13 mouse cellular contexts compared by ENCODE assay signal in the genomic region with DNA sequence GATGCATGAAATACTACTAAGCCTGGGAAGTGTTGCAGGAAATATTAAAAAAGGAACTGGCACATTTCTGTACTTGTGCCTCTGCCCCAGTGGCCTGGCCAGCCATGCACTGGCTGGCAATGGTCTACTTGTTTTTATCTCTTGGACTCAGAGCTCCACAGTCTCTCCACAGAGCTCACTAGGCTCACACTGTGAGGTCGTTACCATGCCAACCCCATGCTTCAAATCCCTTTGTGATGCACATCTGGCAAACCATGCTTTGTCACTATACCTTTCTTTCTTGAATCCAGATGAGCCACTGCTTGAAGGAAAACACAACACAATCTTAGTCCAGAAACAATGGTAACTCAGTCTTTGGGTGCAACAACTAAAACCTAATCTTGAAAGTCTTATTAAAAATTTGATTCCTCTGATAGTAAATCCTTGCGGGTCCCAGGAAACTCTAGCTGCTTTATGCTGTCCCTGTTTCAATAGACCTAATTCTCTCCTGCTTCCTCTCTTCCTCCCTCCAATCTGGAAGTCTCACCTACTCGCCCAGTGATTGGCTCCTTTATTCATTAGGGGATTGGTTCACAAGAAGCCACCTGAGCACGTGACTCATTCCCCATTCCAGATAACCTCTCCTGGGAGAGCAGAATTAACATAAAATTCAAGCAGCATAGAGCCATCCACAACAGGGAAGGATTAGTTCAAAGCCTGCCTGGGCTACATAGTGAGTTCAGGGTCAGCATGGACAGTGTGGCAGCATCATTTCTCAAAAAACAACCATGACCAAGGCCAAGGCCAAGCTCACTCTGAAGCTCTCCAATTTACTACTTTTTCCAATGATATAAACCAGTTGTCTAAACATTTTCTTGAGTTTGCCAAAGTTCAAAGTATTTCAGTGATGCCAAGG.
A peak's percentile ranks its signal among the peaks of the same experiment; 100 is the strongest.
DNase-seq lines count a peak whose midpoint lies in the region; ATAC-seq and TF ChIP-seq lines count a peak whose summit lies in the region.
"Had no signal": no experiment of that assay in that cellular context is flagged by ENCODE, and none has a peak within 500 bp of the region (broad histone marks: within the 10 kb centered on the region; RNA-seq: fewer than 3 reads in every experiment).

No protein-coding gene starts in this region.

- no peak overlapping the region for H3K27ac ChIP-seq in hindbrain, embryonic 10.5 days
- no peak overlapping the region for H3K27ac ChIP-seq in hindbrain, embryonic 16.5 days (ENCODE audit: low read depth, low read length)
- no peak overlapping the region for H3K27ac ChIP-seq in neural tube, embryonic 14.5 days (ENCODE audit: low read depth, low read length)
- H3K27ac ChIP-seq in gastrocnemius, adult 2 months = no peak overlapping the region
- H3K27ac ChIP-seq: heart, embryonic 13.5 days; liver, embryonic 13.5 days had no signal

- intact Hi-C loops in gastrocnemius, adult 2 months (cut with DNase I) = no loop called here

- H3K27me3 ChIP-seq in hindbrain, embryonic 10.5 days (ENCODE audit: insufficient read depth, poor library complexity, severe bottlenecking) = no peaks in the 10 kb centered on the region
- H3K27me3 ChIP-seq in hindbrain, embryonic 16.5 days (replicated peaks; ENCODE audit: control insufficient read depth, insufficient read depth, low read length) = no peaks in the 10 kb centered on the region
- no peaks in the 10 kb centered on the region for H3K27me3 ChIP-seq in neural tube, embryonic 14.5 days (ENCODE audit: control insufficient read depth, insufficient read depth, low read length)
- H3K27me3 ChIP-seq: heart, embryonic 13.5 days; liver, embryonic 13.5 days had no signal

- no peak overlapping the region for H3K4me2 ChIP-seq in hindbrain, embryonic 16.5 days (ENCODE audit: low read length)
- H3K4me2 ChIP-seq in neural tube, embryonic 14.5 days (ENCODE audit: low read depth, low read length) = no peak overlapping the region
- H3K4me2 ChIP-seq: heart, embryonic 13.5 days; liver, embryonic 13.5 days had no signal

- TF ChIP-seq CTCF in gastrocnemius, adult 2 months (IDR thresholded peaks at IDR 0.05) = no peak

- peaks cover 13% of the 10 kb centered on the region for H3K4me1 ChIP-seq in hindbrain, embryonic 10.5 days (replicated peaks)
- H3K4me1 ChIP-seq in hindbrain, embryonic 16.5 days (ENCODE audit: control insufficient read depth, insufficient read depth, low read depth, low read length) = no peaks in the 10 kb centered on the region
- no peaks in the 10 kb centered on the region for H3K4me1 ChIP-seq in neural tube, embryonic 14.5 days (ENCODE audit: control insufficient read depth, insufficient read depth, low read length)

- 19% methylated on average over 4 of the region's 4 CpGs for WGBS in hindbrain, embryonic 10.5 days
- WGBS in hindbrain, embryonic 16.5 days = 21% methylated on average over 4 of the region's 4 CpGs
- 40% methylated on average over 4 of the region's 4 CpGs for WGBS in neural tube, embryonic 14.5 days

- no peaks in the 10 kb centered on the region for H3K9me3 ChIP-seq in hindbrain, embryonic 10.5 days
- H3K9me3 ChIP-seq in hindbrain, embryonic 16.5 days (ENCODE audit: control insufficient read depth, low read length) = no peaks in the 10 kb centered on the region
- no peaks in the 10 kb centered on the region for H3K9me3 ChIP-seq in neural tube, embryonic 14.5 days (ENCODE audit: control insufficient read depth, low read length)
- H3K9me3 ChIP-seq: heart, embryonic 13.5 days; liver, embryonic 13.5 days had no signal

- H3K9ac ChIP-seq in hindbrain, embryonic 16.5 days (ENCODE audit: low read depth, low read length) = no peak overlapping the region
- no peak overlapping the region for H3K9ac ChIP-seq in neural tube, embryonic 14.5 days (replicated peaks; ENCODE audit: low read depth, low read length)
- H3K9ac ChIP-seq: heart, embryonic 13.5 days; liver, embryonic 13.5 days had no signal

- no peak overlapping the region for H3K4me3 ChIP-seq in hindbrain, embryonic 10.5 days
- H3K4me3 ChIP-seq in hindbrain, embryonic 16.5 days (ENCODE audit: low read length) = no peak overlapping the region
- no peak overlapping the region for H3K4me3 ChIP-seq in neural tube, embryonic 14.5 days (ENCODE audit: low read depth, low read length)
- no peak overlapping the region for H3K4me3 ChIP-seq in gastrocnemius, adult 2 months
- H3K4me3 ChIP-seq: heart, embryonic 13.5 days; liver, embryonic 13.5 days had no signal

- ATAC-seq in hindbrain, embryonic 16.5 days = no peak
- ATAC-seq in neural tube, embryonic 14.5 days (ENCODE audit: low read depth) = peak; percentile 79; the same call in 1 of the 2 replicates

- DNase-seq in hindbrain, embryonic 10.5 days (ENCODE audit: low spot score) = peak; percentile 49
- peak; percentile 74 for DNase-seq in adipocyte (ENCODE audit: low spot score)
- DNase-seq in forelimb bud, embryonic 11.5 days (ENCODE audit: low read depth, low spot score) = peak; percentile 61
- DNase-seq in spleen, postnatal 36 days (ENCODE audit: low spot score in 2 of 2) = no peak
- DNase-seq in lung, postnatal 4 days = no peak
- DNase-seq in gastrocnemius, adult 2 months = no peak
- DNase-seq: adrenal gland, adult 2 months; cerebellum, adult 9-11 months; kidney, adult 8-10 months; liver, embryonic 13.5 days had no signal

- H3K36me3 ChIP-seq in hindbrain, embryonic 10.5 days = no peaks in the 10 kb centered on the region
- H3K36me3 ChIP-seq in hindbrain, embryonic 16.5 days (ENCODE audit: control insufficient read depth, insufficient read depth, low read length) = no peaks in the 10 kb centered on the region
- no peaks in the 10 kb centered on the region for H3K36me3 ChIP-seq in neural tube, embryonic 14.5 days (ENCODE audit: control insufficient read depth, insufficient read depth, low read length)
- H3K36me3 ChIP-seq: heart, embryonic 13.5 days; liver, embryonic 13.5 days had no signal

Comparison
In these comparisons a context has a peak if more than half of its experiments do, and no peak if none do; other contexts are left out.
1. DNase-seq: peak in hindbrain, embryonic 10.5 days (single experiment), adipocyte (single experiment) and forelimb bud, embryonic 11.5 days (single experiment); none in spleen, postnatal 36 days (0 of 2), lung, postnatal 4 days (0 of 2) and gastrocnemius, adult 2 months (single experiment).